Mouse (Mus musculus) layer of hippocampus, postnatal 36 days (tissue): ENCODE measurements around the gene Gnl3l. TPM values are rescaled to one million over a fixed set of nuclear protein-coding genes. Genes with fewer than 3 reads are reported as not detected.

Experiments used
- DNase-seq, 2 experiments: peaks; one replicate each; pipeline ENCODE4 v3.0.0; 2022
- total RNA-seq, 2 experiments: library from RNA; stranded (reverse); gene quantifications; 2 replicates each; pipeline ENCODE4 v1.2.3; 2021

The Gnl3l gene
- total RNA-seq, result 100 to 1,000 TPM; 183 to 187 TPM

- DNase-seq, result peak; percentile 84 to 86
These were observed at the start of gene Gnl3l for GRCm38 (mm10) chrX:151016938-151017877. TSS of gene Gnl3l (minus strand) at chrX:151017322.

- no peak for DNase-seq
These were observed 49.0 kb upstream of the Gnl3l start for GRCm38 (mm10) chrX:151066071-151066666.

- DNase-seq, result no peak
These were observed 44.6 kb upstream of the Gnl3l start for GRCm38 (mm10) chrX:151061615-151062299.

- no peak for DNase-seq
These were observed 42.2 kb upstream of the Gnl3l start for GRCm38 (mm10) chrX:151059346-151059745.

- DNase-seq, result no peak
These were observed 38.4 kb upstream of the Gnl3l start for GRCm38 (mm10) chrX:151055559-151055958.

GRCm38 (mm10) chrX:151054489-151054888 lies 37.4 kb upstream of the Gnl3l start:
- DNase-seq, result no peak

- no peak for DNase-seq
These were observed 33.2 kb upstream of the Gnl3l start for GRCm38 (mm10) chrX:151050337-151050736.

- DNase-seq, result no peak
These were observed 32.6 kb upstream of the Gnl3l start for GRCm38 (mm10) chrX:151049661-151050215.

- DNase-seq, result no peak
These were observed 30.4 kb upstream of the Gnl3l start for GRCm38 (mm10) chrX:151047431-151048058.

- peak; percentile 73 to 78 for DNase-seq
These were observed 29.8 kb upstream of the Gnl3l start for GRCm38 (mm10) chrX:151046777-151047430.

- peak in 1 of 2 experiments; percentile 12 for DNase-seq
These were observed 29.2 kb upstream of the Gnl3l start for GRCm38 (mm10) chrX:151046321-151046720.

- DNase-seq, result no peak
These were observed 28.7 kb upstream of the Gnl3l start, which contains the start of gene Fgd1 for GRCm38 (mm10) chrX:151045850-151046249. TSS of gene Fgd1 (plus strand) at chrX:151046150.

- no peak for DNase-seq
These were observed 24.1 kb upstream of the Gnl3l start for GRCm38 (mm10) chrX:151041223-151041622.

GRCm38 (mm10) chrX:151031400-151031799 lies 14.3 kb upstream of the Gnl3l start:
- DNase-seq, result no peak

GRCm38 (mm10) chrX:151018798-151019197 lies 1.7 kb upstream of the Gnl3l start:
- DNase-seq, result no peak

- DNase-seq, result no peak
These were observed 775 bp upstream of the Gnl3l start for GRCm38 (mm10) chrX:151017897-151018296.

- DNase-seq, result peak; percentile 6 to 15
These were observed 20.3 kb downstream of the Gnl3l start for GRCm38 (mm10) chrX:150996775-150997174.

GRCm38 (mm10) chrX:150981621-150982020 lies 35.5 kb downstream of the Gnl3l start:
- no peak for DNase-seq

- no peak for DNase-seq
These were observed 41.7 kb downstream of the Gnl3l start for GRCm38 (mm10) chrX:150975424-150975823.

GRCm38 (mm10) chrX:150963027-150963426 lies 54.1 kb downstream of the Gnl3l start:
- DNase-seq, result no peak

GRCm38 (mm10) chrX:150960702-150961101 lies 56.4 kb downstream of the Gnl3l start:
- no peak for DNase-seq
